Mouse (Mus musculus) heart, embryonic 13.5 days (tissue): ENCODE data around the gene Hspb9. TPM values are rescaled to one million over a fixed set of nuclear protein-coding genes. Genes with fewer than 3 reads are reported as not detected.

ENCODE experiments used
- polyA plus RNA-seq: library from polyadenylated mRNA; unstranded; fragments of >200 nt; fragmentation: Nextera tagmentation; extraction: Ambion mirVana; gene quantifications from 2 replicates; pipeline ENCODE4 v1.2.1, GENCODE M21; 2015

The Hspb9 gene
- polyA plus RNA-seq, 1 experiment from 2014 or later: 0.21 TPM

Other genes starting within 250 kb of the Hspb9 start
- 6.6 and 6.7 TPM in 2 replicates for gene Klhl11, start 241.1 kb upstream of the Hspb9 start, polyA plus RNA-seq
- gene Acly, start 185.8 kb upstream of the Hspb9 start, polyA plus RNA-seq: 67.8 and 69.7 TPM in 2 replicates
- 0.19 and 0.62 TPM in 2 replicates for gene Ttc25, start 168.2 kb upstream of the Hspb9 start, polyA plus RNA-seq
- 18.1 and 20.2 TPM in 2 replicates for gene Cnp, start 138.9 kb upstream of the Hspb9 start, polyA plus RNA-seq
- 67.0 and 67.3 TPM in 2 replicates for gene Nkiras2, start 94.6 kb upstream of the Hspb9 start, polyA plus RNA-seq
- 172 and 191 TPM in 2 replicates for gene Dnajc7, start 93.7 kb upstream of the Hspb9 start, polyA plus RNA-seq
- gene Zfp385c, start 21.4 kb upstream of the Hspb9 start, polyA plus RNA-seq: 0.09 and 0.51 TPM in 2 replicates
- gene Dhx58, start 9.6 kb upstream of the Hspb9 start, polyA plus RNA-seq: 1.5 and 1.9 TPM in 2 replicates
- gene Kat2a, start 1.4 kb upstream of the Hspb9 start, polyA plus RNA-seq: 33.4 and 34.7 TPM in 2 replicates
- gene Rab5c, start 24.4 kb downstream of the Hspb9 start, polyA plus RNA-seq: 13.4 and 13.6 TPM in 2 replicates
- not detected in 2 replicates for gene Kcnh4, start 46.1 kb downstream of the Hspb9 start, polyA plus RNA-seq
- gene Hcrt, start 49.1 kb downstream of the Hspb9 start, polyA plus RNA-seq: not detected in 2 replicates
- gene Ghdc, start 57.1 kb downstream of the Hspb9 start, polyA plus RNA-seq: 6.0 and 7.2 TPM in 2 replicates
- gene Stat5b, start 136.9 kb downstream of the Hspb9 start, polyA plus RNA-seq: 24.3 and 27.0 TPM in 2 replicates
- 5.2 and 5.9 TPM in 2 replicates for gene Stat5a, start 145.5 kb downstream of the Hspb9 start, polyA plus RNA-seq
- 41.8 and 42.9 TPM in 2 replicates for gene Stat3, start 225.7 kb downstream of the Hspb9 start, polyA plus RNA-seq